8 mouse cellular contexts compared by ENCODE assay signal in the genomic region with DNA sequence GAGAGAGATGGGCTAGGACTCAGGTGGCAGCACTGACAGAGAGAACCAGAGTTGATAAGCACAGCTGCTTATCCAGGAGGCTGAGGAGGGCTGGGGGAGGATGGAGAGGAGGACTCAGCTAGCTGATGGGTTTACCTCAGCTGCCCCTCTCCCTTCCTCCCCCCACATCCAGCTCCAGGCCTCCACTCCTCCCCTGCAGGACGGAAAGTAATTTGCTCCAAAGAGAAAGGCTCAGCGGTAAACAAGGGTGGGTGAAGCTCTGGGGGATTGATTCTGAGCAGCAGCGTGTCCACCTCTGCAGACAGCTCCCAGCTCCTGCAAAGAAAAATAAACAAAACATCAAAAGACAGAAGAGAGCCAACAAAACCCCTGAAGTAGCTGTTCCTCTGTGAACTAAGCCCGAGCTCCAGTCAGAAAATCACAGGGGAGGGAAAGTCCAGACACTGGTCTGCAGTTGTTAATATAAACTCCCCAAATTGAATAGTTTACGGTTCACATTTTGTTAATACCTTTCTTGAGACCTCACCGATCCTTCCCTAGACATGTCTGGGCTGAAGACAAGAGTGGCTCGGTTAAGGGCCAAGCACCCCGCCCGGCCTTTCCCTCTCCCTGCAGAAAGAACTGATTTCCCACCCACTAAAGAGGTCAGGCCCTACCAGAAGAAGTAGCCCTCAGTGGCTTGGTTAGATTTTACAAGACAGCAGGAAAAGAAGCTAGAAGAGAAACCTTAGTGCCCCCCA. TPM values are rescaled to one million over a fixed set of nuclear protein-coding genes. Genes with fewer than 3 reads are reported as not detected.
DNase-seq lines count a peak whose midpoint lies in the region; ATAC-seq and TF ChIP-seq lines count a peak whose summit lies in the region.

No protein-coding gene starts in this region.

- DNase-seq in lung, adult 18-20 months, result peak; percentile 20 to 33
- no peak for DNase-seq in lung, adult 2 months
- peak; percentile 61 for DNase-seq in forebrain, embryonic 11.5 days (ENCODE audit: low spot score)
- DNase-seq in hindbrain, postnatal 0 days (ENCODE audit: low spot score), result peak; percentile 39
- DNase-seq in testis, postnatal 14 days (ENCODE audit: low spot score), result peak; percentile 60
- no peak for DNase-seq in urinary bladder, postnatal 14 days (ENCODE audit: low spot score)
- no peak for DNase-seq in thymus, postnatal 0 days (ENCODE audit: low spot score)

- H3K27ac ChIP-seq in forebrain, embryonic 11.5 days (ENCODE audit: low read depth, low read length), result peak overlapping the region; percentile 48
- H3K27ac ChIP-seq in hindbrain, postnatal 0 days, result peak overlapping the region; percentile 71

- peaks cover 4% of the 10 kb centered on the region for H3K4me1 ChIP-seq in lung, adult 2 months (ENCODE audit: control insufficient read depth, insufficient read depth, low read length)
- H3K4me1 ChIP-seq in forebrain, embryonic 11.5 days (replicated peaks; ENCODE audit: control insufficient read depth, insufficient read depth, low read length), result peaks cover 6% of the 10 kb centered on the region; the same call in 1 of the 2 replicates
- 0 out of 2 replicates have a peak, but pooled peaks cover 6% of the 10 kb centered on the region for H3K4me1 ChIP-seq in hindbrain, postnatal 0 days (ENCODE audit: insufficient read depth, low read length)

- no peaks in the 10 kb centered on the region for H3K36me3 ChIP-seq in forebrain, embryonic 11.5 days (ENCODE audit: control insufficient read depth, insufficient read depth, low read length)
- no peaks in the 10 kb centered on the region for H3K36me3 ChIP-seq in hindbrain, postnatal 0 days (ENCODE audit: insufficient read depth, low read length)

- ATAC-seq in forebrain, embryonic 11.5 days (replicated peaks; ENCODE audit: low FRiP score), result peak; percentile 51; the same call in 1 of the 2 replicates
- peak; percentile 51; the same call in 1 of the 2 replicates for ATAC-seq in hindbrain, postnatal 0 days
- ATAC-seq in megakaryocyte progenitor cell, adult 5-6 weeks (replicated peaks; ENCODE audit: poor library complexity), result peak; percentile 26; the same call in 1 of the 2 replicates

- TF ChIP-seq POLR2A in lung, adult 2 months (IDR thresholded peaks at IDR 0.05; ENCODE audit: borderline replicate concordance, extremely low read depth, low read depth, low read length), result no peak

- H3K4me3 ChIP-seq in lung, adult 2 months (replicated peaks; ENCODE audit: extremely low read depth, low read depth, low read length), result no peak overlapping the region
- H3K4me3 ChIP-seq in forebrain, embryonic 11.5 days (ENCODE audit: low read depth, low read length), result no peak overlapping the region
- H3K4me3 ChIP-seq in hindbrain, postnatal 0 days (ENCODE audit: low read length), result no peak overlapping the region

- no peaks in the 10 kb centered on the region for H3K9me3 ChIP-seq in forebrain, embryonic 11.5 days (ENCODE audit: control insufficient read depth, low read length)
- H3K9me3 ChIP-seq in hindbrain, postnatal 0 days (ENCODE audit: low read length), result no peaks in the 10 kb centered on the region

- no peak overlapping the region for H3K4me2 ChIP-seq in forebrain, embryonic 11.5 days (ENCODE audit: low read depth, low read length, severe bottlenecking)
- no peak overlapping the region for H3K4me2 ChIP-seq in hindbrain, postnatal 0 days (ENCODE audit: low read depth, low read length)

- no peak for TF ChIP-seq CTCF in lung, adult 2 months (IDR thresholded peaks at IDR 0.05; ENCODE audit: insufficient read depth, low read length)
- peak; percentile 34; the same call in 1 of the 2 replicates for TF ChIP-seq CTCF in hindbrain, postnatal 0 days (IDR thresholded peaks at IDR 0.05; ENCODE audit: low read depth)

- 27% methylated on average over 9 of the region's 9 CpGs for WGBS in lung, adult 2 months
- WGBS in forebrain, embryonic 11.5 days, result 2% methylated on average over 9 of the region's 9 CpGs
- WGBS in hindbrain, postnatal 0 days, result 19% methylated on average over 9 of the region's 9 CpGs

- H3K27me3 ChIP-seq in forebrain, embryonic 11.5 days (ENCODE audit: control insufficient read depth, insufficient read depth, low read length), result no peaks in the 10 kb centered on the region
- no peaks in the 10 kb centered on the region for H3K27me3 ChIP-seq in hindbrain, postnatal 0 days (ENCODE audit: insufficient read depth, low read length)

- no peak overlapping the region for H3K9ac ChIP-seq in forebrain, embryonic 11.5 days (ENCODE audit: low read length)
- no peak overlapping the region; the same call in 1 of the 2 replicates for H3K9ac ChIP-seq in hindbrain, postnatal 0 days (replicated peaks; ENCODE audit: low read length)

RNA-seq across cellular contexts. Expression of gene Inpp5f, which starts 19.6 kb away (rescaled TPM):
- 5.4 and 6.7 TPM in 2 replicates for polyA plus RNA-seq in lung, adult 2 months (2012; rRNA removed)
- 97.4 and 98.4 TPM in 2 replicates for polyA plus RNA-seq in forebrain, embryonic 11.5 days (2014; fragmentation: Nextera tagmentation; extraction: Ambion mirVana)
- 288 and 298 TPM in 2 replicates for total RNA-seq in hindbrain, postnatal 0 days (2014; rRNA removed)
- 385 and 417 TPM in 2 replicates for polyA plus RNA-seq in hindbrain, postnatal 0 days (2015; fragmentation: Nextera tagmentation; extraction: Ambion mirVana)
- 8.4 and 8.8 TPM in 2 replicates for total RNA-seq in megakaryocyte progenitor cell, adult 5-6 weeks (2015)
- 9.8 and 11.2 TPM in 2 replicates for total RNA-seq in megakaryocyte progenitor cell, adult 5-6 weeks (2017)
- 10.3 and 13.7 TPM in 2 replicates for polyA plus RNA-seq in thymus, postnatal 0 days (2015; fragmentation: Nextera tagmentation; extraction: Ambion mirVana)

Comparison
In these comparisons a context has a peak if more than half of its experiments do, and no peak if none do; other contexts are left out.
1. DNase-seq: peak in lung, adult 18-20 months (2 of 2), forebrain, embryonic 11.5 days (single experiment), hindbrain, postnatal 0 days (single experiment) and testis, postnatal 14 days (single experiment); none in lung, adult 2 months (single experiment), urinary bladder, postnatal 14 days (single experiment) and thymus, postnatal 0 days (single experiment).
2. Peak in every context shown above with its lines, with median percentiles within 50 percentile points of each other: ATAC-seq.